Mouse (Mus musculus): ENCODE measurements at regions not wholly inside any gene's neighbourhood (a gene's known extent, or its start where the extent isn't known, plus 50 kb on each side); places are given as distances from the start of the nearest gene placed in this dataset.

- no peak for TF ChIP-seq POLR2A (IDR thresholded peaks at IDR 0.05; ENCODE audit: extremely low read depth, insufficient read depth, low read length)
- TF ChIP-seq CTCF (IDR thresholded peaks at IDR 0.05; ENCODE audit: low read depth, low read length): no peak
These were observed 158.0 kb upstream of the Tbca start for GRCm38 (mm10) chr13:94630685-94631084.

Measured in liver, adult 2 months (tissue).